In the genomic region with DNA sequence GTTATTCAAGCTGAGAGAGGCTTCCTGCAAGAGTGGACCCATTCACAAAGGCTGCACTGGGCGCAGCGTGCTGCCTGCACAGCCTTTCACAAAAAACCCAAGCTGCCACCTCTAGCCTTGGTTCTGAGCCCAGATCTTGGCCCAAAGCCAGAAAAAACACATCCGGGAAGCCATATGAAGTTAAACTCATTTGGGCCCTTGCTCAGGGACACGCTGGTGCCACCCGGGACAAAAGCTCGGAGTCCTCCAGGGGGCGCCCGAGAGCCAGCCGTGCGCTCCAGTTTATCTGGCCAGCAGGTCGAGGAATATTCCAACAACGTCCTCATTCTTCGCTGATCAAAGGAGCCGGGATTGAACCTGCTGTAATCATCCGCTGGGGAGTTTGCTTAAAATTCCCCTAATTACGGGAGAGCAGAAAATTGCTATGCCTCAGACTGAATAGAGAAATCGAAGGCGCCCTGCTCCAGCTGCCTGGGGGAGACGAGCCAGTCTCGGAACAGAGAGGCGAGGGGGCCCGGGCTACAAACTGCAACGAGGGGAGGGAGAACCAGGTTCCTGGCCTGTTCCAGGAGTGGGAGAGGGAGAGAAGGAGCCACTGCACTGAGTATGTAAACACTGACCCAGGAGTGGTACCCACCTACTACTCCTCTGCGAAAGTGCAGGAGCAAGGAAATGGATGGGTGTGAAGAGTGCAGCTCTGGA, we compare ENCODE assay signal across 8 mouse cellular contexts.
DNase-seq lines count a peak whose midpoint lies in the region; ATAC-seq and TF ChIP-seq lines count a peak whose summit lies in the region.

No protein-coding gene starts in this region.

- peak; percentile 69 for DNase-seq in cerebellum, adult 11-12 months
- DNase-seq in forebrain, embryonic 14.5 days (ENCODE audit: low spot score): peak; percentile 95
- DNase-seq in heart, postnatal 0 days (ENCODE audit: low spot score): peak; percentile 28
- peak; percentile 68 to 91 for DNase-seq in kidney, postnatal 36 days
- peak in 1 of 3 experiments; percentile 7 for DNase-seq in liver, embryonic 14.5 days (ENCODE audit: low read depth in 3 of 3, low spot score in 3 of 3)
- peak; percentile 70 for DNase-seq in ovary, postnatal 14 days (ENCODE audit: low spot score)
- peak; percentile 11 to 69 for DNase-seq in thymus, postnatal 10 days (ENCODE audit: low spot score in 2 of 2)

- no peak overlapping the region for H3K4me3 ChIP-seq in ES-Bruce4 (ENCODE audit: low read depth, low read length)
- H3K4me3 ChIP-seq in forebrain, embryonic 14.5 days (ENCODE audit: low read depth, low read length): no peak overlapping the region
- H3K4me3 ChIP-seq in heart, postnatal 0 days (ENCODE audit: low read depth, low read length): no peak overlapping the region
- H3K4me3 ChIP-seq in liver, embryonic 14.5 days (ENCODE audit: insufficient read depth in 1 of 2, low read depth in 2 of 2, low read length in 2 of 2): no peak overlapping the region

- no peaks in the 10 kb centered on the region for H3K27me3 ChIP-seq in ES-Bruce4 (ENCODE audit: control insufficient read depth, insufficient read depth, low read length, poor library complexity, severe bottlenecking)
- H3K27me3 ChIP-seq in forebrain, embryonic 14.5 days (replicated peaks; ENCODE audit: control insufficient read depth, insufficient read depth, low read length): no peaks in the 10 kb centered on the region
- peaks cover 57% of the 10 kb centered on the region for H3K27me3 ChIP-seq in heart, postnatal 0 days (ENCODE audit: control insufficient read depth, insufficient read depth, low read length)
- H3K27me3 ChIP-seq in liver, embryonic 14.5 days (ENCODE audit: control insufficient read depth, insufficient read depth, low read length): no peaks in the 10 kb centered on the region

- no peaks in the 10 kb centered on the region for H3K4me1 ChIP-seq in ES-Bruce4 (ENCODE audit: control insufficient read depth, insufficient read depth, low read length)
- H3K4me1 ChIP-seq in forebrain, embryonic 14.5 days (ENCODE audit: control insufficient read depth, insufficient read depth, low read length): peaks cover 39% of the 10 kb centered on the region
- no peaks in the 10 kb centered on the region for H3K4me1 ChIP-seq in heart, postnatal 0 days (ENCODE audit: control insufficient read depth, insufficient read depth)
- no peaks in the 10 kb centered on the region for H3K4me1 ChIP-seq in liver, embryonic 14.5 days (replicated peaks; ENCODE audit: control insufficient read depth in 2 of 2, insufficient read depth in 2 of 2, low read length in 1 of 2)

- H3K36me3 ChIP-seq in ES-Bruce4 (ENCODE audit: control insufficient read depth, insufficient read depth, low read length, poor library complexity, severe bottlenecking): no peaks in the 10 kb centered on the region
- H3K36me3 ChIP-seq in forebrain, embryonic 14.5 days (ENCODE audit: control insufficient read depth, insufficient read depth, low read length): no peaks in the 10 kb centered on the region
- no peaks in the 10 kb centered on the region for H3K36me3 ChIP-seq in heart, postnatal 0 days (replicated peaks; ENCODE audit: control insufficient read depth, insufficient read depth, low read length)
- no peaks in the 10 kb centered on the region for H3K36me3 ChIP-seq in liver, embryonic 14.5 days (replicated peaks; ENCODE audit: control insufficient read depth, insufficient read depth, low read depth)

- no peaks in the 10 kb centered on the region for H3K9me3 ChIP-seq in ES-Bruce4 (replicated peaks; ENCODE audit: control insufficient read depth, insufficient read depth, low read length, poor library complexity, severe bottlenecking)
- no peaks in the 10 kb centered on the region for H3K9me3 ChIP-seq in forebrain, embryonic 14.5 days (replicated peaks; ENCODE audit: control insufficient read depth, low read length)
- no peaks in the 10 kb centered on the region for H3K9me3 ChIP-seq in heart, postnatal 0 days (replicated peaks; ENCODE audit: control insufficient read depth, low read length)
- H3K9me3 ChIP-seq in liver, embryonic 14.5 days (ENCODE audit: control insufficient read depth, low read length): no peaks in the 10 kb centered on the region

- 3% methylated on average over 24 of the region's 24 CpGs for WGBS in forebrain, embryonic 14.5 days
- 14% methylated on average over 24 of the region's 24 CpGs for WGBS in heart, postnatal 0 days
- 18% methylated on average over 24 of the region's 24 CpGs for WGBS in liver, embryonic 14.5 days (ENCODE audit: insufficient replicate concordance)

- H3K9ac ChIP-seq in ES-Bruce4 (ENCODE audit: low read depth, poor library complexity, severe bottlenecking): no peak overlapping the region
- H3K9ac ChIP-seq in forebrain, embryonic 14.5 days (ENCODE audit: low read length): peak overlapping the region; percentile 21; the same call in 1 of the 2 replicates
- H3K9ac ChIP-seq in heart, postnatal 0 days (replicated peaks; ENCODE audit: low read depth, low read length): no peak overlapping the region
- H3K9ac ChIP-seq in liver, embryonic 14.5 days (replicated peaks): no peak overlapping the region

- TF ChIP-seq POLR2A in ES-Bruce4 (IDR thresholded peaks at IDR 0.05; ENCODE audit: insufficient read depth, low read length): no peak

- peak; percentile 80 for ATAC-seq in forebrain, embryonic 14.5 days
- ATAC-seq in heart, postnatal 0 days (ENCODE audit: insufficient read depth, low read depth): peak; percentile 33
- ATAC-seq in liver, embryonic 14.5 days (ENCODE audit: insufficient read depth): no peak

- TF ChIP-seq CTCF in ES-Bruce4 (IDR thresholded peaks at IDR 0.05; ENCODE audit: low read depth, low read length): peak; percentile 75
- peak; percentile 75 for TF ChIP-seq CTCF in heart, postnatal 0 days (IDR thresholded peaks at IDR 0.05; ENCODE audit: low read depth)
- peak; percentile 90 for TF ChIP-seq CTCF in liver, embryonic 14.5 days (IDR thresholded peaks at IDR 0.05; ENCODE audit: low read depth)

- TF ChIP-seq EP300 in ES-Bruce4 (IDR thresholded peaks at IDR 0.05; ENCODE audit: insufficient read depth, low read depth, low read length): no peak
- no peak for TF ChIP-seq EP300 in heart, postnatal 0 days (IDR thresholded peaks at IDR 0.05; ENCODE audit: low read depth)
- no peak for TF ChIP-seq EP300 in liver, embryonic 14.5 days (IDR thresholded peaks at IDR 0.05; ENCODE audit: low read depth)

- H3K27ac ChIP-seq in ES-Bruce4 (ENCODE audit: insufficient read depth, low read length): no peak overlapping the region
- H3K27ac ChIP-seq in forebrain, embryonic 14.5 days (ENCODE audit: low read depth, low read length): peak overlapping the region; percentile 67
- no peak overlapping the region for H3K27ac ChIP-seq in heart, postnatal 0 days (ENCODE audit: low read depth)
- H3K27ac ChIP-seq in liver, embryonic 14.5 days: no peak overlapping the region

- H3K4me2 ChIP-seq in forebrain, embryonic 14.5 days (ENCODE audit: low read length): peak overlapping the region; percentile 6; the same call in 1 of the 2 replicates
- no peak overlapping the region for H3K4me2 ChIP-seq in heart, postnatal 0 days (ENCODE audit: low read depth, low read length)
- H3K4me2 ChIP-seq in liver, embryonic 14.5 days (ENCODE audit: low read depth): no peak overlapping the region
